Mouse (Mus musculus) R1 (cell line): Measurements from ENCODE around the gene Eif4g3.

Experiments used
- DNase-seq: peaks from one replicate; pipeline ENCODE4 v3.0.0-alpha.2; 2018; ENCODE audit warnings: low read depth, low spot score

The Eif4g3 gene

GRCm38 (mm10) chr4:138153980-138154379 lies 161.2 kb downstream of the Eif4g3 start:
- DNase-seq: peak; percentile 69

GRCm38 (mm10) chr4:138160918-138161317 lies 168.1 kb downstream of the Eif4g3 start:
- no peak for DNase-seq

- no peak for DNase-seq
These were observed 168.7 kb downstream of the Eif4g3 start for GRCm38 (mm10) chr4:138161550-138161949.

- no peak for DNase-seq
These were observed 171.0 kb downstream of the Eif4g3 start for GRCm38 (mm10) chr4:138163836-138164235.

- DNase-seq: no peak
These were observed 172.0 kb downstream of the Eif4g3 start for GRCm38 (mm10) chr4:138164860-138165259.

- peak; percentile 30 for DNase-seq
These were observed 173.7 kb downstream of the Eif4g3 start for GRCm38 (mm10) chr4:138166519-138166918.

- DNase-seq: peak; percentile 48
These were observed 175.3 kb downstream of the Eif4g3 start for GRCm38 (mm10) chr4:138168162-138168561.

- no peak for DNase-seq
These were observed 176.6 kb downstream of the Eif4g3 start for GRCm38 (mm10) chr4:138169420-138169819.

- no peak for DNase-seq
These were observed 179.9 kb downstream of the Eif4g3 start for GRCm38 (mm10) chr4:138172686-138173085.

- no peak for DNase-seq
These were observed 186.6 kb downstream of the Eif4g3 start for GRCm38 (mm10) chr4:138179391-138179790.

GRCm38 (mm10) chr4:138180719-138181118 lies 187.9 kb downstream of the Eif4g3 start:
- DNase-seq: no peak

GRCm38 (mm10) chr4:138184056-138184455 lies 191.2 kb downstream of the Eif4g3 start:
- no peak for DNase-seq

GRCm38 (mm10) chr4:138184573-138184981 lies 191.8 kb downstream of the Eif4g3 start:
- DNase-seq: no peak

GRCm38 (mm10) chr4:138185961-138186360 lies 193.1 kb downstream of the Eif4g3 start:
- DNase-seq: no peak

- DNase-seq: no peak
These were observed 195.2 kb downstream of the Eif4g3 start for GRCm38 (mm10) chr4:138187995-138188394.

GRCm38 (mm10) chr4:138192561-138192960 lies 199.7 kb downstream of the Eif4g3 start:
- DNase-seq: no peak

GRCm38 (mm10) chr4:138200769-138201168 lies 207.9 kb downstream of the Eif4g3 start:
- DNase-seq: no peak

- DNase-seq: peak; percentile 16
These were observed 208.9 kb downstream of the Eif4g3 start for GRCm38 (mm10) chr4:138201696-138202095.

GRCm38 (mm10) chr4:138210116-138210515 lies 217.3 kb downstream of the Eif4g3 start:
- DNase-seq: no peak

- DNase-seq: no peak
These were observed 221.0 kb downstream of the Eif4g3 start for GRCm38 (mm10) chr4:138213861-138214260.

GRCm38 (mm10) chr4:138215671-138216199 lies 222.9 kb downstream of the Eif4g3 start:
- DNase-seq: no peak

- DNase-seq: peak; percentile 75
These were observed 223.5 kb downstream of the Eif4g3 start, which contains the start of gene Hp1bp3 for GRCm38 (mm10) chr4:138216200-138216890. Gene Hp1bp3 (plus strand): TSS chr4:138216296.

- peak; percentile 97 for DNase-seq
These were observed 224.1 kb downstream of the Eif4g3 start for GRCm38 (mm10) chr4:138216891-138217392.
